Mouse (Mus musculus): Measurements from ENCODE around the gene Tll1.

- TF ChIP-seq CTCF (IDR thresholded peaks at IDR 0.05; ENCODE audit: low read depth, low read length) (no peak), EP300 (IDR thresholded peaks at IDR 0.05; ENCODE audit: insufficient read depth, low read depth, low read length) (no peak), POLR2A (IDR thresholded peaks at IDR 0.05; ENCODE audit: insufficient read depth, low read length) (no peak)
Observed at GRCm38 (mm10) chr8:64216252-64216651, 10.2 kb upstream of the Tll1 start.
